Mouse (Mus musculus): ENCODE measurements at regions not wholly inside any gene's neighbourhood (a gene's known extent, or its start where the extent isn't known, plus 50 kb on each side); places are given as distances from the start of the nearest gene placed in this dataset.

DNA sequence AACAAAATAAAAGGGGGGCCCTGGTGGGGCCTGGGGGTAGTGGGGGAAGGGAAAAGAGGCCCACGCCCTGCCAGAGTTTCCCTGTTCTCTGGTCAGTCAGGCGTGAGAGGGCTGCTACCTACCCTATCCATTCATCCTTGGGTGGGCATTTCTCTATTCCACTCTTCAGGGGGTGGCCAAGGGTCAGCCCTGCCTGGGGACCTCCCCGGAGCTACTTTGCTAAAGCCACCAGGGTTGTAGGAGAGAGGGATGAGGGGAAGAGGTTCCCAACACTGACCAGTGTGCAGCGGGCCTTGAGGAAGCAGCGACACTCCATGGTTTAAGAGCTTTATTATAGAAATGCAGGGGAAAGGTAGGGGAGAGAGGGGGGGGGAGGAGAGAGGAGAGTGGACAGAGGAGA is 79.6 kb upstream of the Megf9 start:
- no peaks in the 10 kb centered on the region for H3K36me3 ChIP-seq (ENCODE audit: control insufficient read depth, insufficient read depth)
- H3K4me3 ChIP-seq (replicated peaks; ENCODE audit: low read length), result no peak overlapping the region
- 33% methylated on average over 5 of the region's 5 CpGs for WGBS
- H3K27ac ChIP-seq (ENCODE audit: low read length), result no peak overlapping the region
- no peaks in the 10 kb centered on the region for H3K4me1 ChIP-seq (replicated peaks; ENCODE audit: control insufficient read depth, insufficient read depth, low read length)
- no peak overlapping the region for H3K9ac ChIP-seq (replicated peaks; ENCODE audit: low read depth, low read length)
- no peaks in the 10 kb centered on the region for H3K27me3 ChIP-seq (replicated peaks; ENCODE audit: control insufficient read depth, insufficient read depth, low read length)
- no peak overlapping the region for H3K4me2 ChIP-seq (ENCODE audit: low read length)
- H3K9me3 ChIP-seq (ENCODE audit: control insufficient read depth, low read length), result no peaks in the 10 kb centered on the region
- no peak for ATAC-seq

GRCm38 (mm10) chr4:70603209-70603852 is 68.5 kb upstream of the Megf9 start:
- 27% methylated on average over 3 of the region's 3 CpGs for WGBS
- Histone ChIP-seq H3K9me3 (ENCODE audit: control insufficient read depth, low read length) (no peaks in the 10 kb centered on the region), H3K4me1 (replicated peaks; ENCODE audit: control insufficient read depth, insufficient read depth, low read length) (no peaks in the 10 kb centered on the region), H3K4me3 (replicated peaks; ENCODE audit: low read length) (no peak overlapping the region), H3K4me2 (ENCODE audit: low read length) (no peak overlapping the region), H3K27me3 (replicated peaks; ENCODE audit: control insufficient read depth, insufficient read depth, low read length) (no peaks in the 10 kb centered on the region), H3K27ac (ENCODE audit: low read length) (no peak overlapping the region), H3K36me3 (ENCODE audit: control insufficient read depth, insufficient read depth) (no peaks in the 10 kb centered on the region), H3K9ac (replicated peaks; ENCODE audit: low read depth, low read length) (no peak overlapping the region)
- ATAC-seq, result 0 out of 2 replicates have a peak, but pooled peaks have one; percentile 34

DNA sequence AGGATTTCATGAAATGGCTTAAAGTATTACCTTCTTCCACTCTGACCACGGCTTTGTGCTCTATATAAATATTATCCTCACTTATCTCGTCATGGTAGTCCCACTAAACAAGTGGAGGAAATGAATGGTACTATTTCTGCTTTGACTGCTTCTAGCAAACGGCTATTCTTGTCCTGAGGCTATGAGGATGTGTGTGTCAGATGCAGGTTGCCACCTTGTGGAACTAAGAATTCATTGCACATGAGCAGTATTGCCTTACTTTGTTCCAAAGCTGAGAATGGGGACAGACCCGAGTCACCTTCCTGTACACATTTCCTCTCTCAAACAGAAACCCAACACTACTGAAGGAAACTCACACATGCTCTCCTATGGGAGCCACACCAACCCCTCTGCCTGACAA is 66.5 kb upstream of the Megf9 start:
- Histone ChIP-seq H3K36me3 (ENCODE audit: control insufficient read depth, insufficient read depth) (no peaks in the 10 kb centered on the region), H3K27me3 (replicated peaks; ENCODE audit: control insufficient read depth, insufficient read depth, low read length) (no peaks in the 10 kb centered on the region), H3K4me1 (replicated peaks; ENCODE audit: control insufficient read depth, insufficient read depth, low read length) (no peaks in the 10 kb centered on the region), H3K4me2 (ENCODE audit: low read length) (no peak overlapping the region), H3K9me3 (ENCODE audit: control insufficient read depth, low read length) (no peaks in the 10 kb centered on the region), H3K9ac (replicated peaks; ENCODE audit: low read depth, low read length) (no peak overlapping the region), H3K27ac (ENCODE audit: low read length) (no peak overlapping the region), H3K4me3 (replicated peaks; ENCODE audit: low read length) (no peak overlapping the region)
- peak; percentile 88 for ATAC-seq
- 7% methylated on average over 4 of the region's 4 CpGs for WGBS

All from forebrain, embryonic 16.5 days (tissue).